Mouse (Mus musculus): ENCODE data around the gene Tbc1d1.

- TF ChIP-seq TAL1 (IDR thresholded peaks at IDR 0.05; ENCODE audit: low read length) (no peak), GATA1 (IDR thresholded peaks at IDR 0.05; ENCODE audit: low read length) (no peak)
These were observed 188.0 kb downstream of the Tbc1d1 start for GRCm38 (mm10) chr5:64343972-64344700.
